Mouse (Mus musculus) cerebellum, adult 2 months (tissue): Measurements from ENCODE around the gene Ginm1.

Source experiments
- CTCF ChIP-seq: fragments of 200-500 bp; IDR thresholded peaks from 2 replicates; pipeline ENCODE4 v1.5.1; 2011; ENCODE audit warnings: low read depth, mild to moderate bottlenecking, control low read depth, low read length, moderate library complexity, borderline replicate concordance; ENCODE audit not compliant: insufficient read depth
- POLR2A ChIP-seq: fragments of 200-500 bp; IDR thresholded peaks from 2 replicates; pipeline ENCODE4 v1.6.1; 2011; ENCODE audit warnings: low read length, control low read depth, borderline replicate concordance; ENCODE audit not compliant: insufficient read depth

DNA sequence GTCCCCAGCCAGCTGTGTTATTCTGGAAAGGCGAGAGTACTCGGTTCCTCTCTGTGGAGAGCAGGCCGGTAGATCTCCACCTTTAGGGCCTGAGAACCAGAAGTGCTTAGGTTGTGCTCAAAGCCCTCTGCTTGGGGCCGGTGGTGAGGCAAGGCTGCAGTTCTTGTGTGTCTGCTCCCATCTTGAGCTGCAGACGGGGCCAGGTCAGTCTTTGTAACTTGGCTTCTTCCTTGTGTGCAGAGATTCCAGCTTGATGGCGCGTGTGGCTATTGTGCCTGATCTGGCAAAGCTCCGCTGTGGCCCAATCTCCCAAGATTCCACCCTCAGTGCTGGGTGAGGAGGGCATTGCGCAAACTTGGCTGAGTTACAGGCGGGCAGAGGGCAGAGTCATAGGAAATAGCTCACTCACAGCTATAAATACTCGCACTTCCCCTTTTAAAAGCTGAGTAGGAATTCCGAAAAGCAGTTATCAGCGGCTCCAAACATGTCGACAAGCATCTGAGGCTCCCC lies 49.0 kb upstream of the Ginm1 start:
- TF ChIP-seq POLR2A (no peak), CTCF (no peak)
